Mouse (Mus musculus) bone marrow, adult 2 months (tissue): ENCODE measurements around the gene Prrxl1.

Experiments
- CTCF ChIP-seq: fragments of 200-500 bp; IDR thresholded peaks from 2 replicates; pipeline ENCODE4 v1.5.1; 2011; ENCODE audit warnings: low read length, control low read depth; ENCODE audit not compliant: control insufficient read depth, insufficient read depth
- POLR2A ChIP-seq: fragments of 200-500 bp; IDR thresholded peaks from 2 replicates; pipeline ENCODE4 v1.6.1; 2011; ENCODE audit warnings: low read depth, mild to moderate bottlenecking, control low read depth, low read length, borderline replicate concordance; ENCODE audit not compliant: control insufficient read depth

DNA sequence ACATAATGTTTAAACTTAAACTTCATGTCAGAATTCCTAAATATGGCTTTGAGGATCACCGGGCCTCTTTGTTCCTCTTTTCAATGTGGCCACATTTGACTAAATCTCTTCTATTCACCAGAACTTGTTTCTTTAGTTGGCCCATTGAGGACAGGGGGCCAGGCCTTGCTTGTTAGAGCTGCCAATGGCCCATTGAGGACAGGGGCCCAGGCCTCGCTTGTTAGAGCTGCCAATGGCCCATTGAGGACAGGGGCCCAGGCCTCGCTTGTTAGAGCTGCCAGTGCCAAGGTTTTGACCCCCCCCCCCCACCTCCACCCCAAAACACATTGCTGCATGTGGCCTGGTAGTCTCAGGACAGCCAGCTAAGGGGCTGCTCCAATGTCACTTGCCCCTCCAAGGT is 82.4 kb downstream of the Prrxl1 start:
- TF ChIP-seq CTCF (no peak), POLR2A (no peak)
